Mouse (Mus musculus): ENCODE data around the gene Hyal2.

DNA sequence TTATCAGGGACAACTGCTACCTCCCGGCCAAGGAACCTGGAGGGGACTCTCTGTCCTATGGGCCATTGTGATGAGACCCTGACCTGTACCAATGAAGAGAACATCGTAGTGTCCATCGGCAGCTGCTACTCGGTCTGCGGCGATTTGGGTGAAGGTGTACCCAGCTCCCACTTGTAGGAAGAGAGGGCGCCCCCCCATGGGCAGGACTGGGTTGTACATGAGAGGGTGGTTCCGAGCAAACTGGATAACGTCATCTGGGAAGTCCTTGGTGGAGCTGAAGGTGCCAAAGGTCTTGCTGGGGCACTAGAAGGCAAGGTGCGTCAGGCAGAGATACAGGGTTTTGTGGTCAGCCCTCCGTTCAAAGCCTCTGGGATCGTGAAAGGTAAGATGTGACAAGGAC, 33.0 kb downstream of the Hyal2 start:
- TF ChIP-seq CTCF (IDR thresholded peaks at IDR 0.05; ENCODE audit: low read depth) (peak; percentile 6; the same call in 1 of the 2 replicates), EP300 (IDR thresholded peaks at IDR 0.05; ENCODE audit: low read depth) (no peak)
